Mouse (Mus musculus): ENCODE measurements around the gene Gsdma. TPM values are rescaled to one million over a fixed set of nuclear protein-coding genes. Genes with fewer than 3 reads are reported as not detected.

The Gsdma gene
- polyA plus RNA-seq, 1 experiment from 2014 or later = not detected

DNA sequence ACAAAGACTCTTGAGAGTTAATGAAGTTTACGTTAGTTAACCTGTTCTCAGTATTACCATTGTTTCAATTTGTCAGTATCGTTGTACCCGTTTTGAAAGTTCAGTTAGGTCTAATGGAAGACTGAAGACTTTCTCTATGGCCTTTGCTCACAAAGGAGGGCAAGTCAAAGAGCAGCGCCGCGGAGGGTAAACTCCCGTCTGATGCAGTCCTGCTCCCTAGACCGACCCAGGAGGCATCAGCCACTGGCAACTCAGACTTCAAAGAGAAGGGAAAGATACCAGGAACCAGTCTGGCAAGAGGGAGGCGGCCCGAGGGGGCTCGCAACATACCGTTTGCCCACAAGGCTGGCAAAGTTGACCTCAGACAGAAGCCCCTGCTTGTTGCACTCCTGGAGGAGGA, 49.6 kb downstream of the Gsdma start:
- Histone ChIP-seq H3K4me1 (ENCODE audit: insufficient read depth, low read length) (peaks cover 29% of the 10 kb centered on the region), H3K4me3 (ENCODE audit: low read length) (no peak overlapping the region), H3K9ac (replicated peaks; ENCODE audit: low read length) (0 out of 2 replicates have a peak overlapping the region, but pooled peaks have one; percentile 15), H3K27me3 (ENCODE audit: insufficient read depth, low read length) (no peaks in the 10 kb centered on the region), H3K36me3 (ENCODE audit: insufficient read depth, low read length) (peaks cover 53% of the 10 kb centered on the region), H3K4me2 (replicated peaks; ENCODE audit: low read depth, low read length) (no peak overlapping the region), H3K27ac (ENCODE audit: low read length) (peak overlapping the region; percentile 25; the same call in 1 of the 2 replicates), H3K9me3 (ENCODE audit: low read length) (no peaks in the 10 kb centered on the region)
- ATAC-seq (ENCODE audit: low FRiP score, low TSS enrichment) = no peak
- 67% methylated on average over 12 of the region's 12 CpGs for WGBS

DNA sequence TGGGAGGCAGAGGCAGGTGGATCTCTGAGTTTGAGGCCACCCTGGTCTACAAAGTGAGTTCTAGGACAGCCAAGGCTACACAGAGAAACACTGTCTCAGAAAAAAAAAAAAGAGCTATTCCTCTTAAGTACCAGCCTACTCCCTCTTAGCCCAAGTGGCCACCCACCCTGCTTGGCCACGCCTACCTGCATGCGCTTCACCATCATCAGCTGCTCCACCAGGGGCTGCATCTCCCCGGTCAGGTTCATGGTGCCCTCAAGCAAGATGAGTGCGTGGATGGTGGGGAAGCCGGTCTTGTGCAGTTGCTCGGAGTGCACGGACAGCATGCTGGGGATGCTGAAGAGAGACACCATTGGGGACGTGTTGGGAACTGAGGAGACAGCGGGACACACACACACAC, 51.8 kb downstream of the Gsdma start:
- no peaks in the 10 kb centered on the region for H3K27me3 ChIP-seq (ENCODE audit: insufficient read depth, low read length)
- peaks cover 47% of the 10 kb centered on the region for H3K36me3 ChIP-seq (ENCODE audit: insufficient read depth, low read length)
- H3K4me1 ChIP-seq (ENCODE audit: insufficient read depth, low read length) = peaks cover 9% of the 10 kb centered on the region
- H3K4me2 ChIP-seq (replicated peaks; ENCODE audit: low read depth, low read length) = no peak overlapping the region
- no peaks in the 10 kb centered on the region for H3K9me3 ChIP-seq (ENCODE audit: low read length)
- WGBS = 85% methylated on average over 9 of the region's 9 CpGs
- H3K9ac ChIP-seq (replicated peaks; ENCODE audit: low read length) = no peak overlapping the region
- no peak for ATAC-seq (ENCODE audit: low FRiP score, low TSS enrichment)
- no peak overlapping the region for H3K4me3 ChIP-seq (ENCODE audit: low read length)
- no peak overlapping the region for H3K27ac ChIP-seq (ENCODE audit: low read length)

DNA sequence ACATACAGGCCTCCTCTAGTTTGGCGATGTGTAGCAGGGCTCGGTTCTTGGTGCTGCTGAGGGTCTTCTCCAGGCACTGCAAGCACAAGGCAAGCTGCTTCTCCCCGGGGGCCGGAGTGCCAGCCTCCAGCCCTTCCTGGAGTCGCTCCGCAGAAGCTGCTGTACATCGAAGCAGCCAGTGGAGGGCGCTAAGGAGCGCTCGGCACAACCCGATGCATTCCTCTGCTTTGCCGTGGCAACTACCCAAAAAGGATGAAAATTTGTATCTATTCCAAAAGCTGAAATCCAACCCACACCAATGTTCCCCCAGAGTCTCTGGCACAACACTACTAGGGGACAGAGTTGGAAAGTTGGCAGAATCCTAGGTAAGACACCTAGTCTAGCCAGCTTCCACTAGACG, 53.8 kb downstream of the Gsdma start:
- Histone ChIP-seq H3K27me3 (ENCODE audit: insufficient read depth, low read length) (no peaks in the 10 kb centered on the region), H3K4me1 (ENCODE audit: insufficient read depth, low read length) (peaks cover 20% of the 10 kb centered on the region), H3K27ac (ENCODE audit: low read length) (no peak overlapping the region), H3K4me2 (replicated peaks; ENCODE audit: low read depth, low read length) (no peak overlapping the region), H3K4me3 (ENCODE audit: low read length) (no peak overlapping the region), H3K9me3 (ENCODE audit: low read length) (no peaks in the 10 kb centered on the region), H3K36me3 (ENCODE audit: insufficient read depth, low read length) (peaks cover 39% of the 10 kb centered on the region), H3K9ac (replicated peaks; ENCODE audit: low read length) (no peak overlapping the region)
- WGBS = 22% methylated on average over 13 of the region's 13 CpGs
- ATAC-seq (ENCODE audit: low FRiP score, low TSS enrichment) = no peak

DNA sequence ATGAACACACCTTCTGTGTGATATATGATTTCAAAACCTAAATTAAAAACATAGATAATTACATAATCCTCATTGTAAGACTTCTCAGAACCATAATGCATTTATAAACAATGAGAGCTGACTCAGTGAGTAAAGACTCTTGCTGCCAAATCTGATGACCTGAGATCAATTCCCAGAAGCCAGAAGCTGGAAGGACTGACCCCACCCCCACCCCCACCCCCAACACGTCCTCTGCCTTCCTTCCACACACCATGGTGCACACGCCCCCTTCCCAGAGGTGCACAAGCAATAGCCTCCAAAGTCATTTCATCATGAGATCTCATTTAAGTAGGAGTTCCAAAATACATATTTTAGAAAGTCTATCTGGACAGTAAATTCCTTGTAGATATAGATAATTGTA, 56.6 kb downstream of the Gsdma start:
- Histone ChIP-seq H3K4me3 (ENCODE audit: low read length) (no peak overlapping the region), H3K36me3 (ENCODE audit: insufficient read depth, low read length) (peaks cover 27% of the 10 kb centered on the region; the same call in 1 of the 2 replicates), H3K9ac (replicated peaks; ENCODE audit: low read length) (no peak overlapping the region), H3K9me3 (ENCODE audit: low read length) (no peaks in the 10 kb centered on the region), H3K27me3 (ENCODE audit: insufficient read depth, low read length) (no peaks in the 10 kb centered on the region), H3K4me1 (ENCODE audit: insufficient read depth, low read length) (peaks cover 18% of the 10 kb centered on the region), H3K27ac (ENCODE audit: low read length) (no peak overlapping the region), H3K4me2 (replicated peaks; ENCODE audit: low read depth, low read length) (no peak overlapping the region)
- ATAC-seq (ENCODE audit: low FRiP score, low TSS enrichment) = no peak
- 76% methylated on average over 2 of the region's 2 CpGs for WGBS

DNA sequence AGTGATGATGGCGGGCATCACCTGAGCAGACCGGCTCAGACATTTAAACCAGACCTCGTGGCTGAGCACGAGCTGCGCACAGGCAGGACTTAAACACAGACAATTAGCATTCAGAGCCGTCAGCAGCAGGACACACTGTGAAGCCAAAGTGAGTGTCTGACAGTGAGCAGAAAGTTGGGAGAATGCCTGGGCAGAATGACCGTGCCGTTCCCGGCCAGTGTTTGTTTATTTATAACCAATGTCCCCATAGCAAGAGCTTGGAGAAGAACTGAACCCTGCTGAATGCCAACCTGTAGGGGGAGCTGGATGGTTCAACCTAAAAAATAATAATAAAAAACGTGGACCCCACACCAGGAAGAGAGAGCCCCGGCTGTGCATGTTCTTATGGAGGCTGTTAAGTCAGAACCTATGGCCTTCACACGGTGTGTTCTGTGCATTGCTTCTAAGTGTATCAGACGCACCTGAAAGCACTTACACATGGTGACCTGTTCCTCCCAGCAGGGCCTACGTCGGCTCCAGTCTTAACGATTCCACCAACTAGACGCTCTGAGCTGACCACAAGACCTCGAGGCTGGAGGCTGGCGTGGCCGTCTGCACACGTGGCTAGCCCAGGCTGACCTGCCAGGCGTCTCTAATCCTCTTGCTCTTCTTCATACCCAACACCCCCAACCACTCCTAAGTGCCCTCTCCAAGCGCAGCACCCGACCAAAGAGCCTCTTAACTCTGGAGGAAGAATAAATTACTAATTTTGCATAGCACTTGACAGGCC, 57.5 kb downstream of the Gsdma start:
- H3K27ac ChIP-seq (ENCODE audit: low read length) = peak overlapping the region; percentile 66; the same call in 1 of the 2 replicates
- whole genome bisulfite sequencing = 61% methylated on average over 24 of the region's 24 CpGs
- H3K9ac ChIP-seq (replicated peaks; ENCODE audit: low read length) = 0 out of 2 replicates have a peak overlapping the region, but pooled peaks have one; percentile 19
- H3K27me3 ChIP-seq (ENCODE audit: insufficient read depth, low read length) = no peaks in the 10 kb centered on the region
- H3K4me3 ChIP-seq (ENCODE audit: low read length) = no peak overlapping the region
- ATAC-seq (ENCODE audit: low FRiP score, low TSS enrichment) = no peak
- no peak overlapping the region for H3K4me2 ChIP-seq (replicated peaks; ENCODE audit: low read depth, low read length)
- no peaks in the 10 kb centered on the region for H3K9me3 ChIP-seq (ENCODE audit: low read length)
- H3K4me1 ChIP-seq (ENCODE audit: insufficient read depth, low read length) = peaks cover 13% of the 10 kb centered on the region
- H3K36me3 ChIP-seq (ENCODE audit: insufficient read depth, low read length) = peaks cover 29% of the 10 kb centered on the region; the same call in 1 of the 2 replicates

DNA sequence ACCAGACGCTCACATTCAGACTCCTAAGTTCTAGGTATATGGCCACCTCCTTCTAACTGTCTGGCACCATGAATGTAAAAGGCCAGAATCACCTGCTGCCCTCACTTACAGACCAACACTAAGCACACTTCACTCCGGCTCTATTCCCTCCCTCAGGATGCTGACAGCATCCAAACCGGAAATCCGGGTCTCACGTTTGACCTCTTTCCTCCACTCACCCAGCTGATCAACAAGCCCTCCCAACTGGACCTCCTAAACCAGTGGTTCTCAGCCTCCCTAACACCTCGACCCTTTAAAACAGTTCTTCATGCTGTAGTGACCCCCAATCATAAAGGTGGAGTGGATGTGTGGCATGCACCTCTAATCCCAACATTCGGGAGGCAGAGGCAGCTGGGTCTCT, 58.9 kb downstream of the Gsdma start:
- Histone ChIP-seq H3K27me3 (ENCODE audit: insufficient read depth, low read length) (no peaks in the 10 kb centered on the region), H3K36me3 (ENCODE audit: insufficient read depth, low read length) (peaks cover 24% of the 10 kb centered on the region; the same call in 1 of the 2 replicates), H3K4me2 (replicated peaks; ENCODE audit: low read depth, low read length) (no peak overlapping the region), H3K4me3 (ENCODE audit: low read length) (no peak overlapping the region), H3K4me1 (ENCODE audit: insufficient read depth, low read length) (peaks cover 12% of the 10 kb centered on the region), H3K9me3 (ENCODE audit: low read length) (no peaks in the 10 kb centered on the region), H3K9ac (replicated peaks; ENCODE audit: low read length) (no peak overlapping the region), H3K27ac (ENCODE audit: low read length) (no peak overlapping the region)
- WGBS = 69% methylated on average over 7 of the region's 7 CpGs
- ATAC-seq (ENCODE audit: low FRiP score, low TSS enrichment) = no peak

DNA sequence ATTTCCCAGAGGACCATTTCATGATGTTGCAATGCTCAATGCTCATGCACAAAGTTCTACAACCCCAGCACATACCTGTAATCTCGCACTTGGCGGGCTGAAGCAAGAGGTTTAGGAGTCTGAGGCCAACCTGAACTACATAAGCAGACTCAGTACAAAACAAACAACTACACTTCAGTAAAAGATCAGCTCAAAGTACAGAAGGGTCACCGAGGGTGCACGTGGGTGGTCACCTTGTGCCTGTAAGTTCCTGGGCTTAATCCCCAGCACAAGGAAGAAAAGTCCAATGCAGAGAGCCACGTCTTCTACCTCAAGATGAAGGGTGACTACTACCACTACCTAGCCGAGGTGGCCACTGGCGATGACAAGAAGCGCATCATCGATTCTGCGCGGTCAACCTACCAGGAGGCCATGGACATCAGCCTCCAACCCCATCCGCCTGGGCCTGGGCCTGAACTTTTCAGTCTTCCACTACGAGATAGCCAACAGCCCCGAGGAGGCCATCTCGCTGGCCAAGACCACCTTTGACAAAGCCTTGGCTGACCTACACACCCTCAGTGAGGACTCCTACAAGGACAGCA, 61.9 kb downstream of the Gsdma start:
- Histone ChIP-seq H3K4me1 (ENCODE audit: insufficient read depth, low read length) (peaks cover 18% of the 10 kb centered on the region), H3K4me3 (ENCODE audit: low read length) (no peak overlapping the region), H3K27me3 (ENCODE audit: insufficient read depth, low read length) (no peaks in the 10 kb centered on the region), H3K36me3 (ENCODE audit: insufficient read depth, low read length) (peaks cover 20% of the 10 kb centered on the region; the same call in 1 of the 2 replicates), H3K27ac (ENCODE audit: low read length) (no peak overlapping the region), H3K4me2 (replicated peaks; ENCODE audit: low read depth, low read length) (no peak overlapping the region), H3K9me3 (ENCODE audit: low read length) (no peaks in the 10 kb centered on the region), H3K9ac (replicated peaks; ENCODE audit: low read length) (no peak overlapping the region)
- 91% methylated on average over 15 of the region's 15 CpGs for WGBS
- ATAC-seq (ENCODE audit: low FRiP score, low TSS enrichment) = no peak

Other genes with a start within 250 kb of the Gsdma start
- 108 and 113 TPM in 2 replicates for gene Mien1, start 225.4 kb upstream of the Gsdma start, polyA plus RNA-seq (2015; fragmentation: Nextera tagmentation; extraction: Ambion mirVana)
- 86.2 and 87.7 TPM in 2 replicates for gene Grb7, start 218.0 kb upstream of the Gsdma start, polyA plus RNA-seq (2015; fragmentation: Nextera tagmentation; extraction: Ambion mirVana)
- 0.44 and 0.54 TPM in 2 replicates for gene Ikzf3, start 118.3 kb upstream of the Gsdma start, polyA plus RNA-seq (2015; fragmentation: Nextera tagmentation; extraction: Ambion mirVana)
- 0.87 TPM in 1 of 2 replicates, not detected in the other for gene Zpbp2, start 113.3 kb upstream of the Gsdma start, polyA plus RNA-seq (2015; fragmentation: Nextera tagmentation; extraction: Ambion mirVana)
- gene Ormdl3, start 77.0 kb upstream of the Gsdma start, polyA plus RNA-seq (2015; fragmentation: Nextera tagmentation; extraction: Ambion mirVana) = 67.2 and 67.6 TPM in 2 replicates
- gene Lrrc3c, start 66.1 kb upstream of the Gsdma start, polyA plus RNA-seq (2015; fragmentation: Nextera tagmentation; extraction: Ambion mirVana) = not detected in 2 replicates
- 0.86 and 1.6 TPM in 2 replicates for gene Gm12355, start 38.7 kb upstream of the Gsdma start, polyA plus RNA-seq (2015; fragmentation: Nextera tagmentation; extraction: Ambion mirVana)
- gene Gsdma3, start 38.0 kb upstream of the Gsdma start, polyA plus RNA-seq (2015; fragmentation: Nextera tagmentation; extraction: Ambion mirVana) = not detected in 2 replicates
- gene Gsdma2, start 17.6 kb upstream of the Gsdma start, polyA plus RNA-seq (2015; fragmentation: Nextera tagmentation; extraction: Ambion mirVana) = not detected in 2 replicates
- gene Psmd3, start 18.2 kb downstream of the Gsdma start, polyA plus RNA-seq (2015; fragmentation: Nextera tagmentation; extraction: Ambion mirVana) = 289 and 303 TPM in 2 replicates
- gene Csf3, start 36.9 kb downstream of the Gsdma start, polyA plus RNA-seq (2015; fragmentation: Nextera tagmentation; extraction: Ambion mirVana) = 0.11 TPM in 1 of 2 replicates, not detected in the other
- gene Med24, start 65.1 kb downstream of the Gsdma start, polyA plus RNA-seq (2015; fragmentation: Nextera tagmentation; extraction: Ambion mirVana) = 71.4 and 73.9 TPM in 2 replicates
- gene Thra, start 76.3 kb downstream of the Gsdma start, polyA plus RNA-seq (2015; fragmentation: Nextera tagmentation; extraction: Ambion mirVana) = 24.4 and 25.9 TPM in 2 replicates
- 2.2 and 2.4 TPM in 2 replicates for gene Nr1d1, start 111.0 kb downstream of the Gsdma start, polyA plus RNA-seq (2015; fragmentation: Nextera tagmentation; extraction: Ambion mirVana)
- gene Msl1, start 131.2 kb downstream of the Gsdma start, polyA plus RNA-seq (2015; fragmentation: Nextera tagmentation; extraction: Ambion mirVana) = 23.7 and 24.2 TPM in 2 replicates
- 36.2 and 41.0 TPM in 2 replicates for gene Casc3, start 140.6 kb downstream of the Gsdma start, polyA plus RNA-seq (2015; fragmentation: Nextera tagmentation; extraction: Ambion mirVana)
- 1.8 and 2.0 TPM in 2 replicates for gene Rapgefl1, start 172.4 kb downstream of the Gsdma start, polyA plus RNA-seq (2015; fragmentation: Nextera tagmentation; extraction: Ambion mirVana)
- 5.4 and 5.9 TPM in 2 replicates for gene Wipf2, start 199.3 kb downstream of the Gsdma start, polyA plus RNA-seq (2015; fragmentation: Nextera tagmentation; extraction: Ambion mirVana)
- 36.2 and 38.6 TPM in 2 replicates for gene Cdc6, start 243.4 kb downstream of the Gsdma start, polyA plus RNA-seq (2015; fragmentation: Nextera tagmentation; extraction: Ambion mirVana)